Mouse (Mus musculus): Measurements from ENCODE around the gene Dnah7a. TPM values are rescaled to one million over a fixed set of nuclear protein-coding genes. Genes with fewer than 3 reads are reported as not detected.
"Not testable (repeated sequence)": the region's sequence is repeated elsewhere in the genome, so short reads cannot be mapped to it uniquely, and the experiment has no call there.

Gene Dnah7a
- total RNA-seq, 2 experiments from 2014 or later, result 6.4 to 6.8 TPM

GRCm38 (mm10) chr1:53728489-53729225 is 22.1 kb upstream of the Dnah7a start:
- Histone ChIP-seq H3K27ac (no peak overlapping the region), H3K4me3 (no peak overlapping the region)
- DNase-seq (ENCODE audit: extremely low spot score in 1 of 2, low spot score in 2 of 2), result no peak
- TF ChIP-seq CTCF (IDR thresholded peaks at IDR 0.05), result no peak
- intact Hi-C loops (cut with DNase I), result no loop called here

GRCm38 (mm10) chr1:53726883-53727282 is 20.3 kb upstream of the Dnah7a start:
- Histone ChIP-seq H3K4me3 (no peak overlapping the region), H3K27ac (no peak overlapping the region)
- TF ChIP-seq CTCF (IDR thresholded peaks at IDR 0.05), result no peak
- intact Hi-C loops (cut with DNase I), result no loop called here
- DNase-seq (ENCODE audit: extremely low spot score in 1 of 2, low spot score in 2 of 2), result no peak

GRCm38 (mm10) chr1:53721353-53721752 is 14.8 kb upstream of the Dnah7a start:
- intact Hi-C loops (cut with DNase I), result no loop called here
- no peak for TF ChIP-seq CTCF (IDR thresholded peaks at IDR 0.05)
- no peak overlapping the region for H3K27ac ChIP-seq
- no peak overlapping the region for H3K4me3 ChIP-seq
- no peak for DNase-seq (ENCODE audit: extremely low spot score in 1 of 2, low spot score in 2 of 2)

- intact Hi-C loops (cut with DNase I), result no loop called here
Observed at GRCm38 (mm10) chr1:53720601-53721351, 14.2 kb upstream of the Dnah7a start.

GRCm38 (mm10) chr1:53715966-53716515 is 9.5 kb upstream of the Dnah7a start:
- no peak for TF ChIP-seq CTCF (IDR thresholded peaks at IDR 0.05)
- intact Hi-C loops (cut with DNase I), result loop anchor here (2.0 to 5.0 kb wide), 2 partner anchors 175 to 616 kb away; no protein-coding TSS in a partner anchor
- Histone ChIP-seq H3K27ac (no peak overlapping the region), H3K4me3 (no peak overlapping the region)
- DNase-seq (ENCODE audit: extremely low spot score in 1 of 2, low spot score in 2 of 2), result no peak

More at GRCm38 (mm10) chr1:53720601-53721351, 14.2 kb upstream of the Dnah7a start:
- H3K4me3 ChIP-seq, result no peak overlapping the region
- no peak for DNase-seq (ENCODE audit: extremely low spot score in 1 of 2, low spot score in 2 of 2)
- no peak for TF ChIP-seq CTCF (IDR thresholded peaks at IDR 0.05)
- no peak overlapping the region for H3K27ac ChIP-seq

GRCm38 (mm10) chr1:53715446-53715845 is 8.9 kb upstream of the Dnah7a start:
- Histone ChIP-seq H3K27ac (no peak overlapping the region), H3K4me3 (no peak overlapping the region)
- intact Hi-C loops (cut with DNase I), result loop anchor here (2.0 to 5.0 kb wide), 2 partner anchors 175 to 617 kb away; no protein-coding TSS in a partner anchor
- DNase-seq (ENCODE audit: extremely low spot score in 1 of 2, low spot score in 2 of 2), result no peak
- TF ChIP-seq CTCF (IDR thresholded peaks at IDR 0.05), result peak; percentile 83

GRCm38 (mm10) chr1:53713383-53713782 is 6.8 kb upstream of the Dnah7a start:
- intact Hi-C loops (cut with DNase I); DNase-seq (ENCODE audit: extremely low spot score in 1 of 2, low spot score in 2 of 2); H3K4me3 ChIP-seq; H3K27ac ChIP-seq: not testable (repeated sequence)

GRCm38 (mm10) chr1:53711069-53711468 is 4.5 kb upstream of the Dnah7a start:
- DNase-seq (ENCODE audit: extremely low spot score in 1 of 2, low spot score in 2 of 2), result no peak
- Histone ChIP-seq H3K4me3 (no peak overlapping the region), H3K27ac (no peak overlapping the region)
- intact Hi-C loops (cut with DNase I), result no loop called here
- no peak for TF ChIP-seq CTCF (IDR thresholded peaks at IDR 0.05)

- H3K4me3 ChIP-seq; intact Hi-C loops (cut with DNase I); DNase-seq (ENCODE audit: extremely low spot score in 1 of 2, low spot score in 2 of 2); H3K27ac ChIP-seq: not testable (repeated sequence)
Observed at GRCm38 (mm10) chr1:53709602-53710001, 3.0 kb upstream of the Dnah7a start.

- no peak for DNase-seq (ENCODE audit: extremely low spot score in 1 of 2, low spot score in 2 of 2)
- H3K4me3 ChIP-seq, result no peak overlapping the region
- H3K27ac ChIP-seq, result no peak overlapping the region
- TF ChIP-seq CTCF (IDR thresholded peaks at IDR 0.05), result no peak; the same call in none of the 2 replicates
- intact Hi-C loops (cut with DNase I), result no loop called here
Observed at GRCm38 (mm10) chr1:53704164-53704563, 2.4 kb downstream of the Dnah7a start.

GRCm38 (mm10) chr1:53664268-53664667 is 42.3 kb downstream of the Dnah7a start:
- intact Hi-C loops (cut with DNase I); H3K27ac ChIP-seq; DNase-seq (ENCODE audit: extremely low spot score in 1 of 2, low spot score in 2 of 2); H3K4me3 ChIP-seq: not testable (repeated sequence)
